Mouse (Mus musculus): Measurements from ENCODE around the gene Asb4.

Asb4 gene

DNA sequence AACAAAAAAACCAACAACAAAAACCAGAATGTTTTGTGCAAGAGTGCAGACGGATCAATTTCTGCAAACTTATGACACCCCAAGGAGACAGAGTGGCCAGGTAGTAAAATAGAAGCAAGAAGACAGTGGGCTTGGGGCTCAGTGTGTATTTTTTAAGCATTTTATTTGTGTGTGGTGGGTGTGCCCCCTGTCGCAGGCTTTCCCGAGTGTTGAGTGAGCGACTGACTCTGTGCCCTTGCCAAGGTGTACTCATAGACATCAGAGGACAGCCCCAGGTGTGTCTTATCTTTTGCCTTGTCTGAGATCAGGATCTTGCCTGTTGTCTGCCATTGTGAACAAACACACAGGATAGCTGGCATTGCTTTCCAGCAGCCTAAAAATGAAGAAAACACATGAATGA is 63.8 kb downstream of the Asb4 start:
- no peak for DNase-seq (ENCODE audit: low spot score)

- no peak for DNase-seq (ENCODE audit: low spot score)
Observed at GRCm38 (mm10) chr6:5447546-5447945, 64.4 kb downstream of the Asb4 start.

- no peak for DNase-seq (ENCODE audit: low spot score)
Observed at GRCm38 (mm10) chr6:5448396-5448795, 65.2 kb downstream of the Asb4 start.

- no peak for DNase-seq (ENCODE audit: low spot score)
Observed at GRCm38 (mm10) chr6:5449878-5450277, 66.7 kb downstream of the Asb4 start.

DNA sequence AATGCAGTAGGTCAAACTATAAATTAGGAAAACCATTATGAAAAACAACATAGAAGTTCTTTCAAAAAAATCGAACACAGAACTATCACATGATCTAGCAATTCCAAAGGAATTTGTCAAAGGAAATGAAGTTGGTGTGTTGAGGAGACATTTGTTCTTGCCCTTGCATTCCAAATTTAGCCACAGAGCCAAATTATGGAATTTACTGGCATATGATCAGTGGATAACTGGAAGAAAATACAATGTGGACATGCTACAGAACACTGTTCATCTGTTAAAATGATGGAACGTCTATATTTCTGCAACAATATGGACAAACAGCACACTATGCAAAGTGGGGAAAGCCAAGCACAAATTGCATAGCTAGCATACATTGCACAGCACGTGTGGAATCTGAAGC is 72.7 kb downstream of the Asb4 start:
- no peak for DNase-seq (ENCODE audit: low spot score)

GRCm38 (mm10) chr6:5470480-5471318 is 87.5 kb downstream of the Asb4 start:
- no peak for DNase-seq (ENCODE audit: low spot score)

GRCm38 (mm10) chr6:5472692-5473091 is 89.5 kb downstream of the Asb4 start:
- no peak for DNase-seq (ENCODE audit: low spot score)

GRCm38 (mm10) chr6:5474021-5474420 is 90.8 kb downstream of the Asb4 start:
- DNase-seq (ENCODE audit: low spot score) = no peak

- no peak for DNase-seq (ENCODE audit: low spot score)
Observed at GRCm38 (mm10) chr6:5481066-5481465, 97.9 kb downstream of the Asb4 start.

- DNase-seq (ENCODE audit: low spot score) = no peak
Observed at GRCm38 (mm10) chr6:5482270-5482783, 99.1 kb downstream of the Asb4 start.
